11 mouse cellular contexts compared by ENCODE assay signal in the genomic region with DNA sequence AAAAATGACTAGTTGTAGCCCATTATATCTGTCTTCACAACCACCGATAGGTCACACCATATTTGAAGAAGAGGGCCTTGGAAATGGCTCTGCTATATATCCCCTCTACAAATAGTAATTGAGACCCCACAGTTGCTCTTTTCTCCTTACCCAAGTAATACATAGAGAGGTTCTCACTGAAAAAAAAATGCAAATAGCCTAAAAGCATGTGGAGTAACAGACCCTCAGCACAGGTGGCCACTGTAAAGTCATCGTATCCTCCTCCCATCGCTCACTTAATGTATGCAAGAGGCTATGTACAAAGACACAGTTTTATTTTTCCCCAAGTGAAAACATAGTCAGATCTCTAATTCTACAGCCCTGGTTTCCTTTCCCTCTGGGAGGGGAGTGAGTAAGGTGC. TPM values are rescaled to one million over a fixed set of nuclear protein-coding genes. Genes with fewer than 3 reads are reported as not detected.
DNase-seq lines count a peak whose midpoint lies in the region; ATAC-seq lines count a peak whose summit lies in the region.
"Had no signal": no experiment of that assay in that cellular context is flagged by ENCODE, and none has a peak within 500 bp of the region (broad histone marks: within the 10 kb centered on the region; RNA-seq: fewer than 3 reads in every experiment).

No protein-coding gene starts in this region.

- H3K9ac ChIP-seq in kidney, embryonic 16.5 days (replicated peaks; ENCODE audit: low read length), result peak overlapping the region; percentile 99; the same call in 1 of the 2 replicates
- no peak overlapping the region for H3K9ac ChIP-seq in embryonic facial prominence, embryonic 13.5 days
- H3K9ac ChIP-seq in hindbrain, embryonic 13.5 days, result peak overlapping the region; percentile 100
- peak overlapping the region; percentile 99; the same call in 1 of the 2 replicates for H3K9ac ChIP-seq in midbrain, embryonic 14.5 days (replicated peaks; ENCODE audit: low read length)

- no peaks in the 10 kb centered on the region for H3K9me3 ChIP-seq in kidney, embryonic 16.5 days (ENCODE audit: low read length)
- no peaks in the 10 kb centered on the region for H3K9me3 ChIP-seq in embryonic facial prominence, embryonic 13.5 days
- H3K9me3 ChIP-seq in hindbrain, embryonic 13.5 days, result no peaks in the 10 kb centered on the region
- H3K9me3 ChIP-seq in midbrain, embryonic 14.5 days (ENCODE audit: control insufficient read depth, low read length), result no peaks in the 10 kb centered on the region
- H3K9me3 ChIP-seq: G1E had no signal

- no peak overlapping the region for H3K4me3 ChIP-seq in kidney, embryonic 16.5 days (ENCODE audit: low read length)
- no peak overlapping the region for H3K4me3 ChIP-seq in embryonic facial prominence, embryonic 13.5 days
- H3K4me3 ChIP-seq in hindbrain, embryonic 13.5 days, result no peak overlapping the region
- H3K4me3 ChIP-seq in midbrain, embryonic 14.5 days (replicated peaks; ENCODE audit: low read depth, low read length), result no peak overlapping the region

- no peak for ATAC-seq in kidney, embryonic 16.5 days (ENCODE audit: low FRiP score, low TSS enrichment)
- ATAC-seq in embryonic facial prominence, embryonic 13.5 days (ENCODE audit: insufficient number of reproducible peaks, insufficient read depth, low FRiP score, low TSS enrichment, low read depth), result no peak
- ATAC-seq in hindbrain, embryonic 13.5 days (ENCODE audit: low FRiP score), result no peak
- no peak for ATAC-seq in midbrain, embryonic 14.5 days (ENCODE audit: low FRiP score, low TSS enrichment)
- no peak for ATAC-seq in frontal cortex, adult (ENCODE audit: low TSS enrichment)

- H3K4me1 ChIP-seq in kidney, embryonic 16.5 days (ENCODE audit: insufficient read depth, low read length), result peaks cover 60% of the 10 kb centered on the region
- peaks cover 66% of the 10 kb centered on the region for H3K4me1 ChIP-seq in embryonic facial prominence, embryonic 13.5 days
- H3K4me1 ChIP-seq in hindbrain, embryonic 13.5 days (replicated peaks), result peaks cover 62% of the 10 kb centered on the region
- peaks cover 35% of the 10 kb centered on the region for H3K4me1 ChIP-seq in midbrain, embryonic 14.5 days (ENCODE audit: control insufficient read depth, insufficient read depth, low read length)

- H3K27ac ChIP-seq in kidney, embryonic 16.5 days (ENCODE audit: low read length), result peak overlapping the region; percentile 98; the same call in 1 of the 2 replicates
- H3K27ac ChIP-seq in embryonic facial prominence, embryonic 13.5 days, result peak overlapping the region; percentile 48
- H3K27ac ChIP-seq in hindbrain, embryonic 13.5 days, result peak overlapping the region; percentile 98
- H3K27ac ChIP-seq in midbrain, embryonic 14.5 days (replicated peaks; ENCODE audit: low read depth, low read length), result no peak overlapping the region; the same call in 1 of the 2 replicates

- H3K36me3 ChIP-seq in kidney, embryonic 16.5 days (ENCODE audit: insufficient read depth, low read length), result no peaks in the 10 kb centered on the region
- H3K36me3 ChIP-seq in embryonic facial prominence, embryonic 13.5 days, result no peaks in the 10 kb centered on the region
- H3K36me3 ChIP-seq in hindbrain, embryonic 13.5 days, result no peaks in the 10 kb centered on the region
- no peaks in the 10 kb centered on the region for H3K36me3 ChIP-seq in midbrain, embryonic 14.5 days (ENCODE audit: control insufficient read depth, insufficient read depth, low read length)

- no peak for DNase-seq in kidney, adult 11 months
- DNase-seq in midbrain, embryonic 14.5 days, result no peak
- no peak for DNase-seq in gastrocnemius, postnatal 4 days (ENCODE audit: low spot score in 2 of 2)
- DNase-seq in cerebellum, adult 18-20 months, result no peak
- DNase-seq: adrenal gland, postnatal 36 days; heart, postnatal 10 days had no signal

- no peaks in the 10 kb centered on the region for H3K27me3 ChIP-seq in kidney, embryonic 16.5 days (ENCODE audit: insufficient read depth, low read length)
- no peaks in the 10 kb centered on the region for H3K27me3 ChIP-seq in embryonic facial prominence, embryonic 13.5 days
- H3K27me3 ChIP-seq in hindbrain, embryonic 13.5 days, result no peaks in the 10 kb centered on the region
- H3K27me3 ChIP-seq in midbrain, embryonic 14.5 days (ENCODE audit: control insufficient read depth, insufficient read depth, low read length), result no peaks in the 10 kb centered on the region

- 70% methylated on average over 3 of the region's 3 CpGs for WGBS in kidney, embryonic 16.5 days
- 74% methylated on average over 3 of the region's 3 CpGs for WGBS in embryonic facial prominence, embryonic 13.5 days
- WGBS in hindbrain, embryonic 13.5 days, result 77% methylated on average over 3 of the region's 3 CpGs
- 82% methylated on average over 3 of the region's 3 CpGs for WGBS in midbrain, embryonic 14.5 days

- peak overlapping the region; percentile 76 for H3K4me2 ChIP-seq in kidney, embryonic 16.5 days (replicated peaks; ENCODE audit: low read depth, low read length)
- peak overlapping the region; percentile 84 for H3K4me2 ChIP-seq in embryonic facial prominence, embryonic 13.5 days
- peak overlapping the region; percentile 89 for H3K4me2 ChIP-seq in hindbrain, embryonic 13.5 days
- H3K4me2 ChIP-seq in midbrain, embryonic 14.5 days (ENCODE audit: low read length), result peak overlapping the region; percentile 87

RNA-seq across cellular contexts. Expression of gene Rai1, which starts 2.6 kb away (rescaled TPM):
- polyA plus RNA-seq in kidney, embryonic 16.5 days (2015; fragmentation: Nextera tagmentation; extraction: Ambion mirVana), result 21.5 and 24.0 TPM in 2 replicates
- polyA plus RNA-seq in embryonic facial prominence, embryonic 13.5 days (2015; fragmentation: Nextera tagmentation; extraction: Ambion mirVana), result 27.9 and 28.5 TPM in 2 replicates
- polyA plus RNA-seq in hindbrain, embryonic 13.5 days (2015; fragmentation: Nextera tagmentation; extraction: Ambion mirVana), result 32.6 and 32.7 TPM in 2 replicates
- 37.7 and 39.9 TPM in 2 replicates for polyA plus RNA-seq in midbrain, embryonic 14.5 days (2014; fragmentation: Nextera tagmentation; extraction: Ambion mirVana)
- 10 to 100 TPM; 41.7 to 44.6 TPM for total RNA-seq in gastrocnemius, postnatal 4 days (2021)
